Mouse (Mus musculus) limb, embryonic 10.5 days (tissue): ENCODE measurements around the gene Cdc42bpa. TPM values are rescaled to one million over a fixed set of nuclear protein-coding genes. Genes with fewer than 3 reads are reported as not detected.
A peak's percentile ranks its signal among the peaks of the same experiment; 100 is the strongest.

ENCODE experiments used
- DNase-seq: peaks from one replicate; pipeline ENCODE4 v3.0.0-alpha.2; 2017; ENCODE audit warnings: low spot score
- H3K27ac ChIP-seq: fragments of 300-500 bp; sonication (generic); 2 replicates; pipeline ENCODE4 v1.5.1; 2016; ENCODE audit warnings: mild to moderate bottlenecking
- H3K27me3 ChIP-seq: fragments of 300-500 bp; sonication (generic); 2 replicates; pipeline ENCODE4 v1.6.1; 2016; ENCODE audit warnings: low read depth, mild to moderate bottlenecking; ENCODE audit not compliant: poor library complexity, severe bottlenecking
- H3K36me3 ChIP-seq: fragments of 300-500 bp; sonication (generic); 2 replicates; pipeline ENCODE4 v1.6.1; 2016; ENCODE audit warnings: mild to moderate bottlenecking, moderate library complexity
- H3K4me1 ChIP-seq: fragments of 300-500 bp; sonication (generic); 2 replicates; pipeline ENCODE4 v1.6.1; 2016
- H3K4me3 ChIP-seq: fragments of 300-500 bp; sonication (generic); 2 replicates; pipeline ENCODE4 v1.5.1; 2016; ENCODE audit warnings: mild to moderate bottlenecking, moderate library complexity
- H3K9me3 ChIP-seq: fragments of 300-500 bp; sonication (generic); replicated peaks from 2 replicates; pipeline ENCODE4 v1.6.1; 2016; ENCODE audit warnings: mild to moderate bottlenecking
- WGBS: fragments of 180-500 bp; shearing (Covaris S2); methylation state at CpG from one replicate; pipeline ENCODE4 v1.1.7; 2016; 5-methylcytosine and 5-hydroxymethylcytosine counted together
- polyA plus RNA-seq: library from polyadenylated mRNA; unstranded; fragments of >200 nt; fragmentation: Nextera tagmentation; extraction: Ambion mirVana; gene quantifications from 2 replicates; pipeline ENCODE4 v1.2.1, GENCODE M21; 2016

The Cdc42bpa gene
- 10.8 and 14.3 TPM in 2 replicates for polyA plus RNA-seq

DNA sequence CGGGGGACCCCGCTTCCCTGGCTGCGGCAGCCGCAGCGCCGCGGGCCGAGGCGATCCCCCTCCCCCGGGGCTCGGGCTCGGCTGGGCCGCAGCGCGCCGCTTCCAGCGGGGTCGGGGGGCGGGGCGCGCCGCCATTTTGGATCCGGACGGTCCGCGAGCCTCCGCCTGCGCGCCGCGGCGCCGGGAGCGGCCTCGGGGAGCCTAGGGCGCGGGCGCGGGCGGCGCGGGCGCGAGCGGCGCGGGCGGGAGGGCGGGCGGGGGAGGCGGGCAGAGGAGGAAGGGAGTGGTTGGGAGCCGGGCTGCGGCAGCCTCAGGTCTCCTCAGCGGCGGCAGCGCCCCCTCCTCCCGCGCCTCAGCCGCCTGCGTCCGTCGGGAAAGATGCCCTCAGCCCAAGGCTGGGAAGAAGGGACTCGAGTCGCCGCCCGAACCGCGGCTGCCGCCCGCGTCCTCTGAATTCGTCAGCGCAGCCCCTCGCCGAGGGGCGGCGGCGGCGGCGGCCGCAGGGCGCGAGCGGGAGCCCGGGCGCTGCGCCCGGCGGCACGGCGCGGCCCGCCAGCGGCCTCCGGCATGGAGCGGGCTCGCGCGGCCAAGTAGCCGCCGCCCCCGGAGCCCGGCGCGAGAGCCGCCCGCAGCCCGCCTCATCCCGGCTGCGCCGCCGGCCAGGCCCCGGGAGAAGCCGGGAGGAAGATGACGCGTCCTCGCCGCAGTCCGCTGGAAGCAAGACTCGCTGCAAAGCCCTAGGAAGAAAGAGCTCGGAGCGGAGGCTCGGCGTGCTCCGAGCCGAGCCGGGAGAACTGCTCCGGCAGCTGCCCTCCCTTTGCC, at the start of gene Cdc42bpa:
Cdc42bpa (plus strand) TSS at position 752 of the 822 bp plus-strand sequence.
- Histone ChIP-seq H3K27me3 (no peaks in the 10 kb centered on the region), H3K4me3 (peak within 1 kb of the TSS; percentile 89), H3K27ac (peak within 1 kb of the TSS; percentile 97), H3K9me3 (no peaks in the 10 kb centered on the region), H3K4me1 (peaks cover 42% of the 10 kb centered on the region), H3K36me3 (no peaks in the 10 kb centered on the region)
- 3% methylated on average over 92 of the region's 128 CpGs for WGBS
- peak; percentile 88 for DNase-seq

DNA sequence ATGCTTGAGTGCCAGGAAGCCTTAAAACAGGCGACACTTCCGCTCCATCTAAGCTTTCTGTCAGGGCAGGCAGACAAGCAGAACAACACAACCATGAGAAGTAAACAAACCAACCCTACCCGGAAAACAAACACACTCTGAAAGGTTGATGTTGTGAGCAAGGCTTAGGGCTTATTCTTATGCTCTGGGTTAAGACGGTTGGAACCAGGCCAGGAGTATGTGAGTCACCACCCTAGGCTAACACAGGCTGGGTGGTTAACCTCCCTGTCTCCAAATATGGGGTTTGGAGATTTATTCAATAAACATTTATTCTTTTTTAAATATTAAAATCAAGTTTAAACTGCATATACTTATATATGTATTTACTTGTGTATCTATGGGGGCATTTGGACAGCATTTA, 46.8 kb upstream of the Cdc42bpa start:
- 78% methylated on average over 4 of the region's 4 CpGs for WGBS
- Histone ChIP-seq H3K27ac (no peak overlapping the region), H3K36me3 (no peaks in the 10 kb centered on the region), H3K4me3 (no peak overlapping the region), H3K4me1 (no peaks in the 10 kb centered on the region), H3K27me3 (no peaks in the 10 kb centered on the region), H3K9me3 (no peaks in the 10 kb centered on the region)
- DNase-seq, result no peak

GRCm38 (mm10) chr1:179917036-179917435, 43.2 kb upstream of the Cdc42bpa start:
- 86% methylated on average over 4 of the region's 4 CpGs for WGBS
- Histone ChIP-seq H3K9me3 (no peaks in the 10 kb centered on the region), H3K4me3 (no peak overlapping the region), H3K4me1 (no peaks in the 10 kb centered on the region; the same call in 1 of the 2 replicates), H3K27ac (no peak overlapping the region), H3K36me3 (no peaks in the 10 kb centered on the region), H3K27me3 (no peaks in the 10 kb centered on the region)
- DNase-seq, result no peak

DNA sequence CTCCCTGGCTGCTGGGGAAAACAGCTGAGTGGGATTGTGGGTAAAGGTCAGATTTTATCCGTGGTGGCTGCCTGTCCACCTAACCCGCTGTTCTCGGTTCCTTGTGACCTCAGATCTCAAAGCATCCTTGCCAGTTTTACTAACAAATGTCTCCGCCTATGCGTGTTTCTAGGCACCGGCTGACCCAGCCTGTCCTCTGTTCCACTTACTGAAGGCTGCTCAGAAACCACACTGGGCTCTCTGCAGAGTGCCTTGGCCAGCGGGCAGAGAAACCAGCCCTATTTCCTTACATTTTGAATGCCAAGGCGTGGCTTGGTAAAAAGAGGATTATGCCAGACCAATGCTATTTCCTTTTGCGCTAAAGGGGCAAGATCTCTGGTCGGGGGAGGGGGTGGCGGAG, 42.8 kb upstream of the Cdc42bpa start:
- Histone ChIP-seq H3K9me3 (no peaks in the 10 kb centered on the region), H3K27ac (no peak overlapping the region), H3K4me1 (no peaks in the 10 kb centered on the region; the same call in 1 of the 2 replicates), H3K27me3 (no peaks in the 10 kb centered on the region), H3K36me3 (no peaks in the 10 kb centered on the region), H3K4me3 (no peak overlapping the region)
- no peak for DNase-seq
- WGBS, result 87% methylated on average over 11 of the region's 11 CpGs

GRCm38 (mm10) chr1:179919656-179920436, 40.4 kb upstream of the Cdc42bpa start:
- Histone ChIP-seq H3K27ac (no peak overlapping the region), H3K4me1 (no peaks in the 10 kb centered on the region; the same call in 1 of the 2 replicates), H3K9me3 (no peaks in the 10 kb centered on the region), H3K4me3 (no peak overlapping the region), H3K27me3 (no peaks in the 10 kb centered on the region), H3K36me3 (no peaks in the 10 kb centered on the region)
- DNase-seq, result no peak
- 91% methylated on average over 8 of the region's 8 CpGs for WGBS

GRCm38 (mm10) chr1:179923661-179924405, 36.4 kb upstream of the Cdc42bpa start:
- WGBS, result 73% methylated on average over 10 of the region's 10 CpGs
- no peak overlapping the region for H3K27ac ChIP-seq
- H3K9me3 ChIP-seq, result no peaks in the 10 kb centered on the region
- no peak for DNase-seq
- H3K36me3 ChIP-seq, result no peaks in the 10 kb centered on the region
- no peaks in the 10 kb centered on the region; the same call in 1 of the 2 replicates for H3K4me1 ChIP-seq
- no peaks in the 10 kb centered on the region for H3K27me3 ChIP-seq
- no peak overlapping the region for H3K4me3 ChIP-seq

- DNase-seq, result no peak
- Histone ChIP-seq H3K9me3 (no peaks in the 10 kb centered on the region), H3K4me3 (no peak overlapping the region), H3K27ac (no peak overlapping the region), H3K27me3 (no peaks in the 10 kb centered on the region), H3K36me3 (no peaks in the 10 kb centered on the region), H3K4me1 (peaks cover 4% of the 10 kb centered on the region)
- 86% methylated on average over 6 of the region's 6 CpGs for WGBS
These were observed 34.0 kb upstream of the Cdc42bpa start for GRCm38 (mm10) chr1:179926240-179926639.

- WGBS, result 87% methylated on average over 6 of the region's 6 CpGs
- no peaks in the 10 kb centered on the region for H3K27me3 ChIP-seq
- H3K4me1 ChIP-seq, result peaks cover 8% of the 10 kb centered on the region
- no peaks in the 10 kb centered on the region for H3K36me3 ChIP-seq
- DNase-seq, result no peak
- no peaks in the 10 kb centered on the region for H3K9me3 ChIP-seq
- no peak overlapping the region for H3K27ac ChIP-seq
- H3K4me3 ChIP-seq, result no peak overlapping the region
These were observed 33.2 kb upstream of the Cdc42bpa start for GRCm38 (mm10) chr1:179927102-179927501.

- DNase-seq, result no peak
- H3K27ac ChIP-seq, result no peak overlapping the region
- no peaks in the 10 kb centered on the region for H3K27me3 ChIP-seq
- H3K4me1 ChIP-seq, result peaks cover 8% of the 10 kb centered on the region
- H3K9me3 ChIP-seq, result no peaks in the 10 kb centered on the region
- no peak overlapping the region for H3K4me3 ChIP-seq
- 64% methylated on average over 7 of the region's 7 CpGs for WGBS
- no peaks in the 10 kb centered on the region for H3K36me3 ChIP-seq
These were observed 31.4 kb upstream of the Cdc42bpa start for GRCm38 (mm10) chr1:179928822-179929221.

DNA sequence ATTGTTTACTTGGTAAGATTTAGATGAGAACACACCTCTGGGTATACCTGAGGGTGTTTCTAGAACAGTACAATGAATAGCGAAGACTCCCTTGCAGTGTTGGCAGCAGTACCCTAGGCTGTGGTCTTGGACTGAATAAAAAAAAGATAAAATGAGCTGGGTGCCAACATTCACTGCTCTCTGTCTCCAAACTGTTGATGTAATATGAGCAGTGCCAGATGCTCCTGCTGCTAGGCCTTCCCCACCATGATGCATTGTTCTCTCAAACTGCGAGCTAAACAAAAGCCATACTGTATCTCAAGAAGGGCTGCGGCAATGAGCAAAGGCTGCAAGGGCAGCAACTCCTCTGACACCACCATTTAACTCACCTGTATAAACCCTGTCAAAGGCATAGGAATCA, 29.0 kb upstream of the Cdc42bpa start:
- WGBS, result 88% methylated on average over 3 of the region's 3 CpGs

DNA sequence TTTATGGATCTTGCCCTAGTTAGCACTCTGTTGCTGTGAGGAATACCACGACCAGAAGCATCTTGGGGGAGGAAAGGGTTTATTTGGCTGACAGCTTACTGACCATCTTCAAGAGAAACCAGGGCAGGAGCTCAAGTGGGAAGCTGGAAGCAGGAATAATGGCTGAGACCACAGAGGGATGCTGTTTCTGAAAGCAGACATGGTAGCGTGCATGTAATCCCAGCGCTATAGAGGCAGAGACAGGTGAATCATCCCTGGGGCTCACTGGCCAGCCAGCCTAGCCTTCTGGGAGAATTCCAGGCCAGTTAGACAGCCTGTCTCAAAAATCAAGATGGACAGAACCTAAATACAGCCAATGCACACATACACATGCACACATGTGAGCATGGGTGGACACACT, 26.2 kb upstream of the Cdc42bpa start:
- WGBS, result 87% methylated on average over 3 of the region's 3 CpGs
- no peak for DNase-seq
- no peaks in the 10 kb centered on the region for H3K27me3 ChIP-seq
- peaks cover 8% of the 10 kb centered on the region for H3K4me1 ChIP-seq
- no peak overlapping the region for H3K27ac ChIP-seq
- H3K4me3 ChIP-seq, result no peak overlapping the region
- no peaks in the 10 kb centered on the region for H3K9me3 ChIP-seq
- H3K36me3 ChIP-seq, result no peaks in the 10 kb centered on the region

More for the DNA sequence above, 29.0 kb upstream of the Cdc42bpa start:
- Histone ChIP-seq H3K27me3 (no peaks in the 10 kb centered on the region), H3K36me3 (no peaks in the 10 kb centered on the region), H3K27ac (peak overlapping the region; percentile 42; the same call in 1 of the 2 replicates), H3K4me1 (peaks cover 8% of the 10 kb centered on the region), H3K9me3 (no peaks in the 10 kb centered on the region), H3K4me3 (no peak overlapping the region)
- DNase-seq, result no peak

- no peaks in the 10 kb centered on the region for H3K27me3 ChIP-seq
- no peaks in the 10 kb centered on the region for H3K4me1 ChIP-seq
- no peaks in the 10 kb centered on the region for H3K9me3 ChIP-seq
- H3K27ac ChIP-seq, result no peak overlapping the region
- WGBS, result 89% methylated on average over 23 of the region's 23 CpGs
- no peak overlapping the region for H3K4me3 ChIP-seq
- no peak for DNase-seq
- no peaks in the 10 kb centered on the region for H3K36me3 ChIP-seq
These were observed 20.0 kb upstream of the Cdc42bpa start for GRCm38 (mm10) chr1:179940071-179940786.
